Mouse (Mus musculus): ENCODE measurements at regions not wholly inside any gene's neighbourhood (a gene's known extent, or its start where the extent isn't known, plus 50 kb on each side); places are given as distances from the start of the nearest gene placed in this dataset.
"Not testable (repeated sequence)": the region's sequence is repeated elsewhere in the genome, so short reads cannot be mapped to it uniquely, and the experiment has no call there.

- no peak for DNase-seq
These were observed 592.1 kb downstream of the Dcdc2c start for GRCm38 (mm10) chr12:27960064-27960463.

DNA sequence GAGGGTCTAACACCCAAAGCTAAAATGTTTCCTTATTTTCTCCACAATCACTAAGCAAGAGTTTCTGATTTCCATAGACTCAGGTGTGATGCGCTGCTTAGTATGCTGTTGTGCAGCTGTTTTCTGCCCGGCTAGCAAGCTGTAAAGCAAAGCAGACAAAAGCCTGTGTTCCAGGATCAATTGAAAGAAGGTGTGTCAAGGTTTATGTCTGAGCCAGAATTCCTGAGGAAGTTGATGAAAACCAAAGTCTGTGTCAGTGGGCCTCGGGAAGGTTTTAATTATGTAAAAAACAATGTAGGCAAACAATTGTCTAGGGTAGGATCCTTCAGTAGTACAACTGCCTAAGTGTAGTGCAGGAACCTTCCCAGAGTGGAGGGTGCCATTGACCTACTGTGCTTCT is 604.6 kb downstream of the Dcdc2c start:
- DNase-seq = no peak

- peak in 1 of 2 experiments; percentile 2 for DNase-seq
These were observed 604.6 kb upstream of the Sox11 start for GRCm38 (mm10) chr12:27946866-27947459.

DNA sequence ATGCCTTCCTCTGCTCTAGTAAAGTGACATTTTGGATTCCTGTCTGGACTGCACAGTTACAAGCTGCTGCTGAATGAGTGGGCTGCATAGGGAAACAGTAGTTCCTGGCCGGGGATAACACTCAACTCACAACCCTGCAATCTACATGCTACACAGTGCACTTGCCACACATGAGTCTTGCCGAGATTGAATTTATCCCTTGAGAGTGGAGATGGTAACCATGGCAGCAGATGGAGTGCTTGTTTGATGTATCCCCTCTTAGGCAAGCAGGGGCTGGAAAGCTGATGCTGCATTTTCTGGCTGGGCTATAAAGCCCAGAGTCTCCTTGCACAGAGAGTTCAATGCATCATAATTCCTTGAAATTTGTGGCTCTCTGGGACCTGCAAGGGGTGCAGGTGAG is 603.0 kb upstream of the Sox11 start:
- no peak for DNase-seq

GRCm38 (mm10) chr12:27941053-27941452 is 598.7 kb upstream of the Sox11 start:
- DNase-seq = peak in 1 of 2 experiments; percentile 12

GRCm38 (mm10) chr12:27932382-27933140 is 590.2 kb upstream of the Sox11 start:
- DNase-seq = no peak

DNA sequence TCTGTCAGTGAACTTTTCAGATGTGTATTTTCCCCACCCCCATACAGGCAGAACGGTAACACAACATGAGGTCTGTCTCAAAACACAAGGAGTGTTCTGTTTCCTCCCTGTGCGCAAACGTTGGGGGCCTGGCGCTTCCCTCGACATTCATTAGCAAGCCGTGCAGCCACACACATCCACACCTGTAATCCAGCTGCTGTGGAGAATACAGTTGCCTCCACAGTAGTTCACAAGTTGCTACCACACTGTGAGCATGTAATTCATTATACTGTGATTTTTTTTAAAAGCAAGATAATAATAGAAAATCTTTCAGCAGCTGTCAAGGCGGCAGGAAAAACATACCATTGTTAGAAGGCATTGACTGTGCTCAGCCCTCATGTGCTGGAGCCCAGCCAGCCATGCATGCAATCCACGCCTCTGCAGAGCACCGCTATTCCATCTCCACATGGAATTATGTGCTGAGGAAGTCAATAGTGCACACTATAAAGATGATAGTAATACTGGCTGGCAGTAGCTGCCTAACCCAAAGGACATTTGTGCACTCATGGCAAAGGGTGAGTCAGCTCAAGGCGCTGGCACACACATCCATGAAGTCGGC is 586.1 kb upstream of the Sox11 start:
- peak in 1 of 2 experiments; percentile 23 for DNase-seq

DNA sequence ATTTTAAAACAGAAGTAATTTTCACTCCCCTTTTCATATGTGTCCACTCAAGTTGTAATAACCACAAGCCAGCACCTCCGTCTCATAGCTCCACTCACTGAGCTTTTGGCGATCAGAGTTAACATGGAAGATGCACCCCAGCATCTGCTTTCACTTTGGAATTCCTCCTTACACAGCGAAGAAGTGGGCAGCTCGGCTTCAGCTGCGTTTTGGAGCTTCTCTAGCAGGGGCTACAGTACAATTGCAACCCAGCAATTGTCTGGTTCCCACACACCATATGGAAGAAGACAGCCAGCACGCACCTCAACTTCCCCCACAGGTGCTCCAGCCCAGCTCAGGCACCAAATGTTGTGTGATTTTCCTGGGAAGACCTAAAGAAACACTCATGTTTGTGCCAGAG is 584.4 kb upstream of the Sox11 start:
- DNase-seq = no peak

DNA sequence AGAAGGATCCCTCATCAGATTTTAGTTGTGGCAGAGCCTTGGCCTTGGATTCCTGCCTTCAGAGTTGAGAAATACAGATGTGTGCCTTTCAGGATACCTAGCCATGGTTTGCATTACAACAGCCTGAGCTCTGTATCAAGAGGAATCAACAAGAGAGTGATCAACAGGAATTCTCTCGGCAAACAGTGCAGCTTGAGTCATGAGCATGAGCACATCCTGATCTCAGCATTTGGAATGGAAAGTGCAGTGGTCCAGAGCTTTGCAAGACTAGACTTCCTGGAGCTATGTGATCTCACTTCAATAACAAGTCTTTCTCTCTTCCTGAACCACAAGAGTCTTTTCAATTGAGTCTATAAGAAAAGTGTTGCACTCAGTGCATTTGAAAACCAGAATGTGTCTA is 578.2 kb upstream of the Sox11 start:
- no peak for DNase-seq

DNA sequence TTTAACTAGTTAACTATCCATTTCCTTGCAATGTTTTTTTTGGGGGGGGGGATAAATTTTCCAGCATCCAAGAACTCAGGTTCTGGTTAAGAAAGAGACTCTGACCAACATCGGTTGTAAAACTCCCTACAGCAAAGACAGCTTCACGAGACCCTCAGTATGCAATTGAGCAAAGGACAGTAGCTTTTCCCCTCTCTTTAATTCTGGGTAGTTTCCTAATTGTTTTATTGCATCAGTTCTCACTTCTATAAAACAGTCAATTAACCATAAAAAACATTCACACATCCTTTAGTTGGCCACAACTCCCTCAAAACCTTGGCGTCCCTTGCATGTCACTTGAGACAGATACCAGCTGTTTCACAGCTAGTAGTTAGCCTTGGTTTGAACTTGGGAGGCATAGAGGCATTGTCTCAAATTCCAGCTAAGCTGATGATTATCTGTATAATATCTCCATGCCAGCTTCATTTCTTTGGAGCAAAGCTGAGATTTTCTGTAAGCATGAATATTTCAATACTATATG is 574.1 kb upstream of the Sox11 start:
- DNase-seq = no peak

DNA sequence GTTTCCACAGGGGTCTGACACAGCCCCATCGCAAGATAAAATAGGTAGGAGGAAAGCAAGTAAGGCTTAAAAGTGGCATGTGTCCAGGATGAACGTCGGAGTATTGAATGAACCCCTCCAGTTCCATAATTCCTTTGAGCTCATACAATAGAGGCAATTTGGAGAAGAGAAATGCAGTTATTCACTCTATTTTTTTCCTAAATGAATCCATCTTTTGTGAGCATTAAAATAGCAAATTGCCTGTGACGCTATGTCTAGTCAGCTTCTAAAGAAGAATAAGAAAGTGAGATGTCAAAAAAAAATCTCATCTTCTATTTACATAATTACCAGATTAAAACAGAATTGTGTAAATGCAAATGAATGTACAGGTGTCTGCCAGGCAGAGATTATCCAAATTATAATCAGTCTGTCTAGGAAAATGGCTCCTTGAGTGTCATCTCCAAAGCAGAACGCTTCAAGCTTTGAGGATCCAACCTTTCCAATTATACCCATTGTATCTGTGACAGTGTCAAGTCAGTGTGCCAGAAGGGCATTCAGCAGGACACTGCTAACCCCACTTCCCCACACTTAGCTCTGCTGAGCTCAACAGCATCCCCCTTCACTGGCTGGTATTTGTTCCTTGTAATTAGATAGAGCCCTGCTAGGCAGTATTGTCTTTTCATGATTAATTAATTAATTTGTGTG is 567.2 kb upstream of the Sox11 start:
- DNase-seq = no peak

- not testable (repeated sequence) for DNase-seq
These were observed 554.3 kb upstream of the Sox11 start for GRCm38 (mm10) chr12:27896682-27897081.

DNA sequence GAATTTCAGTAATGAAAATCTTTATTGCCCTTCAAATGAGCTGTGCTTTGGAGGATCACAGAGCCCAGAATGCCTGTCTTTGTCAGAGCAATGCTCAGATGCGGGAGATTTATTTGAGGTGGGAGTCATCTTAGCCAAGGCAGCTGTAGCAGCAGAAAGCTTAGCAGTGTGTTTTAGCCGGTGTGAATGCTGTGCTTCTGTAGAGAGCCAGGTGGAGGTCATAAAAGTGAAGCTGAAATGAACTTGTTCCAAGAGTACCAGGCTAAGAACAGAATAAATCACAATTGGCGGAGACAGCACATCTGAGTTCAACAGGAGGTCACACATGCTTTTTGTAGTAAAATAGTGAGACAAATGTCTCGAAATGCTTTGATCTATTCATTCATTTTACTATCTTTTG is 539.3 kb upstream of the Sox11 start:
- DNase-seq = no peak

GRCm38 (mm10) chr12:27866421-27866820 is 524.0 kb upstream of the Sox11 start:
- DNase-seq = no peak

DNA sequence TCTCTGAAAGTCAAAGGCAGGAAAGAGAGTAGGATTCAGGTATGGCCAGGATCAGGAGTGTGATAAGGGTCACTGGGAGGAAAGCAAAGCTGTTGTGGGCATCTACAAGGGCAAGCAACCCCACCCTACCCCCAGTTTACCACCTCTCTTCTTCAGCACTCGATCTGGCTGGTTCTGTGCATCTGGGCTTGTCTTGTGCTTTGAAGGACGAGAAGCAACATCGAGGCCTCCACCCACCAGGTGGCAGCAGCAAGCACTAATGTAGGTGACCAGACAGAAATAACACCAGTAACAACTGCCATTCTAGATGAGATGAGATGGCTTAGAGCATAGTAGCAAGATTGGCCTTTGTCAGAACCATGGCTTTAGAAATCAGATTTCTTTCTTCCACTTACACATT is 507.2 kb upstream of the Sox11 start:
- DNase-seq = peak; percentile 14 to 64

GRCm38 (mm10) chr12:27849099-27849498 is 506.7 kb upstream of the Sox11 start:
- DNase-seq = peak; percentile 4 to 10

DNA sequence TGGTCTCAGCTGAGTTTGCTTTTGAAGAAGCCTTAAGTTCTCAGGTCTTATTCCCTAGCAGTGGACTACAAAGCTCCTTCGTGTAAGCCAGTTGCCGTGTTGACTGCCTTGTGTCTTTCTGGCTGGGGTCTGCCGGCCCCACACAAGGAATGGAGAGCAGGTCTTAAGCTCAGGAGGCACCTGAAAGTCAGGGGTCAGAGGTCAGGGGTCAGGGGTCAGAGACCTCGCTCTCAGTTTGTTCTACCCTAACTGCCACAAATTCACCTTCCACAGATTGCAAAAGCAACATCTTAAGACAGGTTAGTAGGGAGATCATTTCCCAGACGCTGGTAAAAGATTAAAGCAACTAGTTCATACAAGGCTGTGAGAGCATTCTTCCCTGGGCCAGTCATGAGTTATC is 505.8 kb upstream of the Sox11 start:
- no peak for DNase-seq

GRCm38 (mm10) chr12:27847397-27847796 is 505.0 kb upstream of the Sox11 start:
- DNase-seq = no peak

- no peak for DNase-seq
These were observed 502.6 kb upstream of the Sox11 start for GRCm38 (mm10) chr12:27844958-27845357.

- DNase-seq = no peak
These were observed 496.6 kb upstream of the Sox11 start for GRCm38 (mm10) chr12:27838955-27839354.

DNA sequence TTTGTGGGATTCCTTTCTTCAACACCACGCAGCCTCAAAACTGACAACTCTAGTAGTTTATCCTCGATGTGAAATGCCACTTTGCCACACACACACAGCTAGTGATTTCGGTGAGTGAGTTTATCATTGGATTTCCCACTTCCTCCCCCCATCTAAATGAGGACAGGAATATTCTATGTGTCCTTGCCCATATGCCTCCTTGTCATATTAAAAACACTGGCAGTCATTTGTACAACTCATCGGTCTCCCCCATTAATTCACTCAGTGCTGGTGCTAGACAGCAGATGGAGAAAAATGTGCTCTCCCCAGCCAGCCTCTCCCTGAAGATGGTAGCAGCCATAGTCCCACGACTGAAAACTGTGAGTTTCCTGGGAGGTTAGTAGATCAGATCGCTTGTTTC is 496.0 kb upstream of the Sox11 start:
- DNase-seq = no peak

DNA sequence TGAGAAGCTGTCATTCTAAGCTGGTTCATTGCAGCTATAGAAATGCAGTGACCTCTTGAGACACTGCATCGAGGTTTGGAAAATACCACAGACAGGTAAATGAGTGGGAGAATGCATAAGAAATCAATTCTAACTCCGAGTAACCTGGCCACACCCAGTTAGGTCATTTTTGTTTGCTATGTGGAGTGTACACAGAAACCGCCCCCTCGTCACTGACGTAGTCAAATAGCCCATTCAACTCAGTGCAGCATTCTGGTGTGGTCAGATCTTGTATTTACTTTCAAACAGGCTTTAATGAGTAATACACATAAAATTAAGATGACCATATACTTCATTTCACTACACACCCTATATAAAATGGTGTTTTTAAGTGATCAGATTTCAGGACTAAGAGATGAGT is 483.8 kb upstream of the Sox11 start:
- no peak for DNase-seq

GRCm38 (mm10) chr12:27823392-27823791 is 481.0 kb upstream of the Sox11 start:
- no peak for DNase-seq

Data from kidney, postnatal 36 days (tissue).